Mouse (Mus musculus): Measurements from ENCODE around the gene Cdca7.

DNA sequence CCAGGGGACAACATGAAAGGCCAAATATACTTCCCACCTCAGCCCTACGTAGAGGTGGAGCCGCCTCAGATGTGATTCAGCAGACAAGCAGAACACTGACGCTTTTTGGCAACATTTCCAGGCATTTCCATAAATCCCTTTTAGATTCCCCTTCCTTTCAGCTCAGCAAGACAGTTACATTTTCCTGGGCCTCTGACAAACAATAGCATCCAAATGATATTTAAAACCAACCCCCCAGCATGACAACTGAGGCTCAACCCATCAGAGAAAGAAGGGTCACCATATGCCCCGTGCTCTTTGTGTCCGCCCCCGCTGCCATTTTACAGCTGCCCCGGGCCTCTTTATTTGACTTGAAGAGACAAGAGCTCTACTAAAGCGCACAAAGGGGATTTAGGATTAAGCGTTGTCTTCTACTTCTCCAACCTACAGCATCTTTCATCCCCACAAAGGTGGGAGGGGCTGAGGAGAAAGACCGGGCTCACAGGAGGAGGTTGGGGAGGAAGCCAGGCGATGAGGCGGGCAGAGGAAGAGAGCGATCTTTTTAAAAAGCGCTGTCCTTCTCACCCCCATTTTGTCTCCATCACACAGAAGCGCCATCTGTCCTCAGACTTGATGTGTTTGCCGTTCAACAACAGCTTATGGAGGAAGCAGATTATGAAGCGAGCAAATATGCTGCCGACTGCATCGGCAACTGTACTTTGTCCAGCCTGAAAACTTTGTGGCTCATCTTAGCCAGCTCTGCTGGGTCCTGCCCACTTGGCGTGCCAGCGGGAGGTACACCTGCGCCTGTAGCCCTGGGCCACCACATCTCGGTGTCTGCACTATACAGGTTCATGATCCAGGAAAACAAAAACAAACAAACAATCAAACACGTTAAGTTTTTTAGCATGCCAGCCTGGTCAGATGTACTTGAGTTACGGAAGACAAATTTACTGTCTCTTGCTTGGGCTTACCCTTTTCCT, 53.7 kb downstream of the Cdca7 start:
- TF ChIP-seq POLR2A (IDR thresholded peaks at IDR 0.05; ENCODE audit: borderline replicate concordance, control insufficient read depth, low read depth, low read length) (no peak), CTCF (IDR thresholded peaks at IDR 0.05; ENCODE audit: control insufficient read depth, insufficient read depth, low read length) (no peak)

Data from bone marrow, adult 2 months (tissue).